Mouse (Mus musculus) adrenal gland (tissue): ENCODE results near the gene Urah.

Experiments
- intact Hi-C: fragments of 180-260 bp; cut with DNase I; formaldehyde crosslinking; loops from one replicate; pipeline ENCODE4 v1.15.1; 2025

Urah gene

DNA sequence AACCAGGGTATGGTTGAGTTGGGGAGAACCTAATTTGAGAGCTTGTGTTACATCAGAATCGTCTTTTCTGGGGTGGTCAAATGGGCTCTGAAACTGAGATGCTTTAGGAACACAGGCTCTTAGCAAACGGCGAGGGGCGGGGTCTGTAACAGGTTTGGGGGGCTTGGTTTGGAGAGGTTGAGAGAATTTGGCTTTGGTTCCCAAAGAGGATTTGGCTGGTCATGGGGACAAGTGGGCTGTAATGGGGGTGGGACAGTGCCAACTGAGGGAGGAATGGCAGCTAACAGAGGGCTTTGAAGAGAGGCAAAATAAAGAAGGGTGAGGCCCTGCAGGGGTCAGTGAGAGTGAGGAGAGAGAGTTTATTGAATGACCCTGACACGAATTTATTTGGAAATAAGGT is 4.7 kb downstream of the Urah start:
- intact Hi-C loops: no loop called here

DNA sequence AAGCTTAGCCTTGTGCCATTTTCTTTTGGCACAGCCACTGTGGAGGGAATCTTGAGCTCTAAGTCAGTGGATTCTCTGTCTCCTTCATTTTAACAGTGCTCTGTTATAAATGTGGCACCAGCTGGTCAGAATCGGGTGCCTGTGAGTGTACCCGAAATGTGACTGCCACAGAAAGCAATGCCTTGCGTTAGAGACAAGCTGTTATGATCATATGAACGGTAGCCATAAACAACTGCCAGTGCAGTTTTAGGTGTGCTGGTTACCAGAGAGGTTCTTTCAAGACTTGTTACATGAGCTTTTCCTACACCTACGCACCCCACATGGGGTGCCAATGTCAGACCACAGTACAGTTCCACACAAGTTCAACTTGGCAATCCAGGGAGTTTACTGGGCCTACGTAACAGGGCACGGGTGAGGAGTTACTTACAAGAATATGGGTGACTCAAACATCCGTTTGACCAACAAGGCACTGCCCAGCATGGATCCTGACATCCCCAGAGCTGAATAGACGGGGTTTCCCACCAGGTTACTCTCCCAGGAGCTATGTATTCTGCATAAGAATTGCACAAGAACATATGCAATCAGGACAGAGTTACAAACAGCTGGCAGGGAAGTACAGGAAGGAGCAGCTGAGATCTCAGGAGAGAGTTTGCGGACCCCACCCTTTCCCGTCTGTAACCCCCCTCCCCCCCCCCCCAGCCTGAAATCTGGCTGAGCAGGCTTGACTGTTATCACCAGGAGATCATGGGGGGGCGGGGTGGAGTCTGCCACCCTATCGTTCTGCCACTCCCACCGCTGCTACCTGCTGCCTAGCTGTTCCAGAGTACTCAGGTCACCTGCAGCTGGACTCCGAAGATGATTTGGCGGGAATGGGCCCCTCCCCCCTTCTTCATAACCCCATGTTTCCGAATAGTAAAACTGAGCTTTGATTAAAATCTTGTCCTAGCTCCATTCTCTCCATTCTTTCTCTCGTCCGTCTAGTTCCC is 6.2 kb downstream of the Urah start:
- intact Hi-C loops: loop anchor here (10.0 kb wide), 2 partner anchors 124 to 344 kb away; partner anchors contain the start of gene Ifitm1

DNA sequence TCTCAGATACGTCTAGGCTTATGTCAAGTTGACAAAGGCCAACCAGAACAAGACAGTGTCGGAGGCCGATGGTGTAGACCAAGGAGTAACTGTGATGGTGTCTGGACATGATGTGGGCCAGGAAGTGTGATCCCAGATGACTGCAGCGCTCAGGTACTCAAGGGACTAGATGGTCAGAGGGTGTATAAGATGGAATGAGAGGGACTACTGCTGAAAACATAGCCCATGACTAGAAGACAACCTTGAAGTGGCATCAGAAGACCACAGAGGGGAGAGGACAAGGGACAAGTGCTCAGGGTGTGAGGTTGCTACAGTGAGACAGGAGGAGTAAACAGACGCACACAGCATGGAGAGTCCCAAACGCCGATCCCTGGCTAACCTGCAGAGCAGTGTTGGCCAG is 9.0 kb downstream of the Urah start:
- intact Hi-C loops: loop anchor here (1.0 to 10.0 kb wide), 4 partner anchors 59 to 341 kb away; partner anchors contain the start of gene Ifitm1

DNA sequence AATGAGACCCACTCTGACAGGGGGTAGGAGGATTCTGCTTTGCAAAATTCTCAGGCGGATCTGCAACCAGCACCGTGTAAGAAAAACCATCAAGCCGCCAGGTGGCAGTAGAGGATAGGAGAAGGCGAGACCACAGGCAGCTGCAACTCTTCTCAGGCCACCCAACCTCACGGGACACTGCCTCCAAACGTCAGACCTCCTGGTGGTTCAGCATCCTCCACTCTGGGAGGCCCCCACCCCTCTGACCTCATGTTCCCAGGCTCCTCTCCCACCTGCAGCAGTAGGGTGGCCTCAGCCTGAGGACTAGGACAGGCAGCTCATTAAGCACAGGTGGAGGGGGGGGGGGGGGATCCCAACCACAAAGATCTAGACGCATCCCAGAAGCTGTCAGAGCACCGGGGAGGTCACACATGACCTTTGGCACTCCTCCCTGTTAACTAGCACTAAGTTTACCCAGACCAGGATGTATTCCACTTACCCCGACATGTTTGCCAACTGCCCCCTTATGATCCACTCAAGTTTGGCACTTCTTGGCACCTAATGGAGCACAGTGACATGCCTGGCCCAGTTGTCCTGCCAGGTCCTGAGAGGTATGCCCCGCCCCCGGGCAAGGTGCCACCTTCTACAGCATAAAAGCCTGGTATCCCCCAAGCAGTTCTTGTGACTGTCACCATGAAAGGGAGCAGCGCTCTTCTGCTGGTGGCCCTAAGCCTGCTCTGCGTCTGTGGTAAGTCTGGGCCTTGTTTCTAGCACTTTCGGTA is 10.3 kb downstream of the Urah start, which contains the start of gene Scgb1c1:
Gene Scgb1c1 (plus strand): TSS at position 643 of the 761 bp plus-strand sequence.
- intact Hi-C loops: loop anchor here (1.0 to 10.0 kb wide), 4 partner anchors 58 to 340 kb away; partner anchors contain the start of gene Ifitm1

DNA sequence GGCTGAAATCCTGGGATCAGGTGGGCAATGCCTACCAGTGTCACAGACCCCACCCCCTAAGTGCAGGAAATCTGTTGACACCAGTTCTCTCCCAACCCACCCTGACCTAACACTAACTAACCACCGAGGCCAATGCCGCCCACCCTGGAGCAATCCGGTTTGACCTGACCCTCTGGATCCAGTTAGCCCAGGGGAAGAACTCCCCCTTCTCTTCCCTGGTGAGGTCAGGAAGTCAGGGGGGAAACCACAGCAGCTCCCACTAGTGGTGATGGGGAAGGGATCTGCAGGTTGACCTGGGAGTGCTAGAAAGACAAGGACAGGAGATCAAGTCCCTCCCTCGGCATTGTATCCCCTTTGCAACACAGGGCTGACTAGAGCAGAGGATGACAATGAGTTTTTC is 10.9 kb downstream of the Urah start:
- intact Hi-C loops: loop anchor here (2.0 to 10.0 kb wide), 3 partner anchors 119 to 339 kb away; partner anchors contain the start of gene Ifitm1

DNA sequence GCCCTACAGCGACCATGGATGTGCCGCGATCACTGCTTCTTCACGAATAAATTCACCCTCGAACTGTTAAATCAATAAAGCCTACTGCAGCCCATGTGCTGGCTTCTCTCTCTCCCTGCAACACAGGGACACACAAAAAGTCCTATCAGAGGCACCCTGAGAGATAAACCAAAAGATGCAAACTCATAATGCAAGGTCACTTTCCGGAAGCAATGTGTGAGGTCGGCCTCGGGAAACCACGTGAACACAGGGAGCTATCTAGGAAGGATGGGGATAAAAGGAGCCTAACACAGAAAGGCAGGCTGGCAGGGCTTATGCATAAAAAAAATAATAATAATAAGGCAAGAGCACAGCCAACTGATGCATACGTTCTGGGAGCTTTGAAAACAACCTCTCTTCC is 11.9 kb downstream of the Urah start:
- intact Hi-C loops: loop anchor here (10.0 kb wide), 2 partner anchors 118 to 338 kb away; partner anchors contain the start of gene Ifitm1

DNA sequence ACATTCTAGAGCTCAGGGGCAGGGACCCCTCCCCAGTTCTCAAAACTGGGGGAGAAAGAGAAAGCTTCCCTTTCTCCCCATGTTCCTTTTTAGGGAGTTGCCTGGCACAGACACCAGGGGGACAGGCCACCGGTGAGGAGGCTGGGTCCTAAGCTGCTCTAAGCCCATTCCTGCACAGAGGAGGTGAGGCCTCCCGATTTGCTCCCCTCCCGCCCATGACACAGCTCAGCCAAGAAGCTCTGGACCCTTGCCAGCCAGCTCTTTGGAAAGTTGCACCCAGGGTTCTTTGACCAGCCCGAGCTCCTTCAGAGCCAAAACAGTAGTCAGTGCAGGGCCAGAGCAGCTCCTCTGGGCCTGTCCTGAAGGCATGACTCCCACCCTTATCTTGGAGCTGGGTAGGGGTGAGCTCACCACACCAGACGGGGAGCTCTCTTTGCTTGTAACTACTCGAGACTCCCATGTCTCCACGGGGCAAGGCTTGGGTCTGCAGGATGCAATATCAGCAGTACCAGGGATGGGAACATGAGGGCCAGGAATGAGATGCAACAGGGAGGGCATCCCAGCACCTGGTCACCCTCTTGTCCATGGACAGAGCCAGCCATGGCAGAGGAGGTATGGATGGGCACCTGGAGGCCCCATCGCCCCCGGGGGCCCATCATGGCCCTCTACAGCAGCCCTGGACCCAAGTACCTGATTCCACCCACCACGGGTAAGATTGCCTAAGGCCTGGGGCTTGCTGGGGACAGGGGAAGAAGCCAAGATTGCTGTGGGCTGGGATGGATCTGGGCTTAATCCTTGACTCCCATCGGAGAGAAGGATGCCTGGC is 13.2 kb downstream of the Urah start, which contains the start of gene Odf3:
Gene Odf3 (plus strand): TSS at position 51 of the 826 bp plus-strand sequence.
- intact Hi-C loops: loop anchor here (10.0 kb wide), 2 partner anchors 117 to 337 kb away; partner anchors contain the start of gene Ifitm1

DNA sequence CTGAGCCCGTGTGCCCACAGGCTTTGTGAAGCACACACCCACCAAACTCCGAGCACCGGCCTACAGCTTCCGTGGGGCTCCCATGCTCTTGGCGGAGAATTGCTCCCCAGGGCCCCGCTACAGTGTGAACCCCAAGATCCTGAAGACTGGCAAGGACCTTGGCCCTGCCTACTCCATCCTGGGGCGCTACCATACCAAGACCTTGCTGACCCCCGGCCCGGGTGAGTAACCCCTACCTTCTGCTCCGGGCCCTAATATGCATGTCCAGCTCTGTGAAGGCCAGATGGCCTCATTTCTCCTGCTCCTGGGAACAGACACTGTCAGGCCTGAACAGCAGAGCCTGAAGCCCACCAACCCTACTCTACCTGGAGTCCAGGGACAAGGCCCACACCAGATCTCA is 13.8 kb downstream of the Urah start:
- intact Hi-C loops: loop anchor here (10.0 kb wide), 2 partner anchors 116 to 336 kb away; partner anchors contain the start of gene Ifitm1

DNA sequence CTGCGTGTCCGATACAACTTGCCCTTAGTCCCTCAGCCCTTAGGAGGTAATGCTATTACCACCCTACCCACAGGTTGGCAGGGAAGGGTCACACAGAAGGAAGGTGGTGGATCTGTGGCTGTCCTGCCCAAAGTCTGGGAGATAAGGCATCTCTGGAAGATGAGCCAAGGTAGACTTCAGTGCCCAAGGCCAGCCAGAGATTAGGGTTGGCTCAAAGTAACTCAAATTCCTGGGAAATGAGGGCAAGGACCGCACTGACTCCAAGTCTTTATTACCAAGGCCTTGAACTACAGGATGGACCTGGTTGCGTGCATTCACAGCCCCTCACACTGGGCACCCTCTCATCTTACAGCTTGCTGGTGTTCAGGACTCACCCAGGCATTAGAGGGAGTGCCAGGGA is 17.1 kb downstream of the Urah start:
- intact Hi-C loops: no loop called here

DNA sequence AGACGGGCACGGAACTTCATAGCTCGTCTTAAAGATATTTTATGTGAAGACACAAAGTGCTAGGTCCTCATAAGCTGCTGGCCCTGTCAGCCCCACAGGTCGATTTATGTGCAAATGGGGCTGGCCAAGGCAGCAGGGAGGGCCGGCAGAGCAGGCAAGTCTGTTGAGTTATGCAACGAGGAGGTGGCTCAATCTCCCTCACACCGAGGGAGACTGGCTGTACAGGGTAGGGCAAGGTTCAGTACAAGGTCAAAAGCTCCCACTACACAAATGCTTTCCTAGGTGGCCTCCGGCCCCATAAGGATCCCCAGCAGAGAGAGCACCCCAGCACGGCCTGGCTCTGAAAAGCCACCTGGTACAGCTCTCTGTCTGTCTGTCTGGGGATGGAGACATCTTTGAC is 18.6 kb downstream of the Urah start:
- intact Hi-C loops: no loop called here

DNA sequence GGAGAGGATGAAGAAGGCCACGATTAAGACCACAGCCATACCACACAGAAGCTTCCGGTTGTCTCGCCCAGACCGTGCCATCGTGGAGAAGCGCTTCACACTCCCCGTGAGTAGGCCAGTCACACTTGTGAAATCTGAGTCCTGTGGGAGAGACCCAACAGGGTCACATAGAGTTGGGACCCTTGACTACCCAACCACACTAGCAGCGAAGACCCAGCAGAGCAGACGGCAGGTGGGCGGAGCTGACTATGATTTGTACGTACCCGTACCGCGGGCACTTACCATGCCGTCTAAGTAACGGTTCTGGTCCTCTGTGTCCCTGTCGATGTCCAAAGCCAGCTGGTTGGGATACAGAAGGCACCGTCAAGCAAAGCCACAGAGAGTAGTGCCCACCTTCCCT is 19.7 kb downstream of the Urah start:
- intact Hi-C loops: no loop called here

DNA sequence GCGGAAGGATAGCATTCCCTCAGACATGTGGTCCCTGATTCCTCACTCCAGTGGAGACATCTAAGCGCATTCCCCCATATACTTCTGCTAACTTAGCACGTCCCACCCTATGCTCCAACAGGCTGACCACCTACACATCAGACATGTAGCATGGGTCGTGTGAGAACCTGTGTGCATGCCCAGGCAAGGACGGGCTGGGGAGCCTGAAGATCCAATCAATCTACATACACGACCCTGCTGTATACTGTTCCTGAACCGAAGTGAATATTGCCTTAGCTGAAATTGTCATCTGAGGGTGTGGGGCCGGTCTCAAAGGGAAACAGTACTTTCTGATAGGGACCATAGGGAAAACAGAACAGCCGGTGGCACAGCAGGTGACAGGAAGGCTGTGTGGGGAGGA is 20.4 kb downstream of the Urah start:
- intact Hi-C loops: no loop called here

DNA sequence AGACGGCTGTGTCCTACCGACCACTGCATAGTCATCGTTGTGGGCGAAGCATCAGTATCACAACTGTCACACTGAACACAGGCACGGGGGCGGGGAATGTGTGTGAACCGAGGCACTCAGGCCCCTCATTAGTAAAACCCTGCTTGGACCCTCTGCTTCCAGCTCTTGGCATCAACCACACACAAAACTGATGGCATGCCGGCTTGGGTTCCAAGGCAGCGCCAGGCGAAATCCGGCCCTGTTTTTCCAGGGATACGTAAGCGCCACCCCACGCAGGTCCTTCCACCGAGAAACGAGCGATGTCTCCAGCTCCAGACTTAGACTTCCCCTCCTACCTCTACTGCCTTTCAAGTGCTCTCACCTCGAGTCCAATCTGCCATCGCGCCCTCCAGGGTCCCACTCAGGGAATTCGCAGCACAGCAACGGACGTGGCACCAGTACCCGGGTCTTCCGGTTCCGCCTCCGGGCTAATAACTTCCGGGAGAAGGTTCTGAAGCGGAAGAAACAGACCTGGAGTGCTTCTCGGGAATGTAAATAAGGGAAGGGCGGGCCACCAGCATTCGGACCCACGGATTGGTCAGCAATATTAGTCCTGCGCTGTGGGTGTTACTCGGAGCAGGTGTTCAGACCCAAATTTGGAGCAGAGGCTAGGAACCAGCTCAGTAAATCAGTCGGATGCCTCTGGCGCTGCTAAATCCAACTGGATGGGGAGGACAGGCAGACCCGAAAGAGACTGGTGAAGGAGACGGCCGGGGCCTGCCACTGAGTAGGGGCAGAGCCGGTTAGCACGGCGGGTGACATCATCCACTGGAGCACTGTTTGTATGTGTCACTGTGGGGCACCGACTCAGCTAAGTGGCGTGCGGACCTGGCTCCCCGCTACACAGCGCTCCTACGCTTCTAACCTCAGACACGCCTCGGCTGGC is 21.3 kb downstream of the Urah start, which contains the start of gene Gm45785:
Gene Gm45785 (minus strand): TSS at position 472 of the 925 bp plus-strand sequence.
- intact Hi-C loops: no loop called here

DNA sequence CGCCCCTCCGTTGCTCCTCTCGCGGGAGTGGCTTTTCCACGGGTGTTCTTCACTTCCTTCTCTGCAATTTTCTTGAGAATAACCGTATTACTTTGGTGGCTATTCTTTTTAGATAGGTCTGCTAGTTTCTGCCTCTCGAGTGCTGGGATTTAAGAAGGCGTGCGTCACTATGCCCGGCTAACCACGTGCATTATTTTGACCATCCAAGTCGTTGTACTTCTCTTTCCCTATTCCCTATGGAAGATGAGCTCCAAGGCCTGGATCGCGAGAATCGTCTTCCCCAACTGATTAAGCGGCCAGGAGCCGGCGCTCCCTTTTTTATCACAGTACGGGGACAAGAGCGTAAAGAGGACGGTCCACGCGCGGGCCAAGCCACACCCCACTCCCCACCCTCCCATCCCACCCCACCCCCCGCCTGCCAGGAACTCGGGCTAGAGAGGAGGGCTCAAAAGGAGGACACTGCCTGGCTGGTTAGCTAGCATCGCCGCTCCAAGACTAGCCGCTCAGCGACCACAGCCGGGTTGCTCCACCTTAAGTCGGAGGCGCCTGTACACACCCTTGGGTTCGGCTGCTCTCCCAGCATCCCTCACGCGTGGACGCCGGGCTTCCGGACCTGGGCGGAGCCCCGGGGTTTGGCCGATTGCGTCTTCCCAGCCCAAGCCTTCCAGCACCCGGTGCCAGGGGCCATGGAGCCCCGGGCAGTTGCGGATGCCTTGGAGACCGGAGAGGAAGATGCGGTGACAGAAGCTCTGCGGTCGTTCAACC is 22.1 kb downstream of the Urah start, which contains the start of gene Ric8a:
Gene Ric8a (plus strand): TSS at position 173 of the 765 bp plus-strand sequence.
- intact Hi-C loops: no loop called here

DNA sequence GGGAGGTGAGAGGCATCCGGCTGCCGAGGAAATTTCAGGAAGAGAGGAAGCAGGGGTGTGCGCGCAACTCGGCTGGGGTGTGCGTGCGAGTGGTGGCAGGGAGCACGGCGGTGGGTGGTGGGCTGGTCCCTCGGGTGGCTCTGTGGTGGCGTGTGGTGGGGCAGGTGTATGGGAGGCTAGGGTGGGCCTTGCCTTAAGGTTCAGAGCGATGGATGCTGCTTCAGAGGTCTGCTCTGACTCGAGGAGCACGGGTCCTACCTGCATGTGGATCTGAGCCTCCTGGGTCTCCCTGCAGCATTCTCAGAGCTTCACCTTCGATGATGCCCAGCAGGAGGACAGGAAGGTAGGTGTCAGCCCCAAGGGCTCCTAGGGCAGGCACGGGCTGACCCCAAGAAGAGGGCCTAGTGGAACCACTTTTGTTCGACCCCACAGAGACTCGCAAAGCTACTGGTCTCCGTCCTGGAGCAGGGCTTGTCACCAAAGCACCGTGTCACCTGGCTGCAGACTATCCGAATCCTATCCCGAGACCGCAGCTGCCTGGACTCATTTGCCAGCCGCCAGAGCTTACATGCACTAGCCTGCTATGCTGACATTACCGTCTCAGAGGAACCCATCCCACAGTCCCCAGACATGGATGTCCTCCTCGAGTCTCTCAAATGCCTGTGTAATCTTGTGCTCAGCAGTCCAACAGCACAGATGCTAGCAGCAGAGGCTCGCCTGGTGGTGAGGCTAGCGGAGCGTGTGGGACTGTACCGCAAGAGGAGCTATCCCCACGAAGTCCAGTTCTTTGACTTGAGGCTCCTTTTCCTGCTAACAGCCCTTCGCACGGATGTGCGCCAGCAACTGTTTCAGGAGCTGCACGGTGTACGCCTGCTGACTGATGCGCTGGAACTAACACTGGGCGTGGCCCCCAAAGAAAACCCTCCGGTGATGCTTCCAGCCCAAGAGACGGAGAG is 23.0 kb downstream of the Urah start, which contains the start of gene Bet1l:
Gene Bet1l (minus strand): TSS at position 28 of the 956 bp plus-strand sequence.
- intact Hi-C loops: no loop called here

DNA sequence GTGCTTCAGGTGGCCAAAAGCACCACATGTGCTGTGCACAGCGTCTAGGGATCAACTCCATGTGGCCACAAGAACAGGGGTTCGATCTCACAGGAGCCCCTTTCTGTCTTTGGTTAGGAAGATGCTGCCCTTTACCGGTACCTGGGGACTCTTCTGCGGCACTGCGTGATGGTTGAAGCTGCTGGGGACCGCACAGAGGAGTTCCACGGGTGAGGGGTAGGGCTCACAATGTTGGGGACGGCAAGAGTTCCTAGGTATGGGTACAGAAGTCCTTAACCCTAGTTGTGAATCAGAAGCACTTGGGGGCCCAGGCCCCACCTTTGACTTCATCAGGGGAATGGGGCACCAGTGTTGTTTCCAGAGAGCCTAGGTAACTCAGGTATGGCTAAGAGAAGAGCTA is 23.9 kb downstream of the Urah start:
- intact Hi-C loops: no loop called here

DNA sequence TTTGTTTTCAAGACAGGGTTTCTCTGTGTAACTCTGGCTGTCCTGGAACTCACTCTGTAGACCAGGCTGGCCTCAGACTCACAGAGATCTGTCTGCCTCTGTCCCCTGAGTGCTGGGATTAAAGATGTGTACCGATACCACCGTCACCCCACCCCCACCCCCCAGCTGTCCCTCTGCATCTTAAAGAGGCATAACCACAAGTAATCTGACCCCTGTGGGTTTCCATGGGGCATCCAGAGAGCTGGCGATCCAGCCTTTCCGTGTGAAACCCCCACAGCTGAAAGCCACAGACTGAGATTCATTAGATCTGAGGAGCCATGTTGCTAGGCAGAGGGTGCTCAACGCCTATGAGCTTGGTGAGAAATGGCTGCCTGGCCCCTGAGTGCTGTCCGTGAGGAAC is 25.2 kb downstream of the Urah start:
- intact Hi-C loops: no loop called here
